Mouse (Mus musculus): Measurements from ENCODE around the gene H1foo. TPM values are rescaled to one million over a fixed set of nuclear protein-coding genes. Genes with fewer than 3 reads are reported as not detected.

H1foo gene
- polyA plus RNA-seq, 1 experiment from 2014 or later, result not detected

DNA sequence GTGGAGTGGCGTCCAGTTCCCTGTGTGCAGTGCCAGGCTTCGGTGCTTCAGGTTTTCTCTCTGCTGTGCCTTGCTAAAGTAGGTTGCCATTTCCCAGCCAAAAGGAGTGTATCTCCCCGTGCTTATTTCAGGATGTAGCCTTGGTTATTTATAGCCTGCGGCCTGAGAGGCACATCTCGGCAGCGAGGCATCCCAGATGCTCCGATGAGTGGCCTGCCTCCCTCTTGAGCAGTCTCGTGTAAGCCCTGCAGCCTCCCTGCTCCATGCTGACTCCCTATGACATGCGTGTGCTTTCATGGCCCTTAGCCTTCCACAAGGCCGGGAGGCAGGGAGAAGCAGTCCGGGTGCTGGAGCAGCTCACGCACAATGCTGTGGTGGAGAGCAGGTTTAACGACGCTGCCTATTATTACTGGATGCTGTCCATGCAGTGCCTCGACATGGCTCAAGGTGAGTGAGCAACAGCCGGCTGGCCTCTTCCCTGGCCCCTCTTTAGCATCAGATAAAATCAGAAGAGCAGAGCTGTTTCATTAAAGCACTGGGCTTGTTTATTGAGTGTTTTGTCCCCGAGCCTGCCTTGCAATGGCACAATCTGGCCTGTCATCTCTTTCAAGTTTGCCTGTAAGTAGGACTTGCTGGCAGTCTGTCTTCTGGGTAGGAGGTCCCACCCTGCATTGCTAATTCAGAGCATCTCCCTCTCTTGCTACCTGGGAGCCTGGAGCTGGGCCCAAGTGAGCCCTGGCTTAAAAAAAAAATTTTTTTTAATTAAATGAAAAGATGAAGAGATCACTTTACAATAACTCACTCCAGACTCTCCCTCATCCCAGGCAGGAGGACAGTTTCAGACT lies 28.9 kb upstream of the H1foo start:
- ATAC-seq (replicated peaks; ENCODE audit: insufficient number of reproducible peaks, low FRiP score, low TSS enrichment, low read depth), result no peak
- no peak for DNase-seq (ENCODE audit: low spot score)
- no peaks in the 10 kb centered on the region for H3K4me1 ChIP-seq (ENCODE audit: control insufficient read depth, insufficient read depth, low read length)
- no peaks in the 10 kb centered on the region for H3K27me3 ChIP-seq (ENCODE audit: control insufficient read depth, insufficient read depth, low read length)
- no peak overlapping the region for H3K4me3 ChIP-seq (ENCODE audit: low read depth, low read length)
- H3K4me2 ChIP-seq (ENCODE audit: low read depth, low read length), result no peak overlapping the region
- H3K27ac ChIP-seq (replicated peaks; ENCODE audit: low read depth, low read length), result no peak overlapping the region
- no peaks in the 10 kb centered on the region for H3K36me3 ChIP-seq (replicated peaks; ENCODE audit: control insufficient read depth, insufficient read depth, low read depth, low read length)
- 78% methylated on average over 17 of the region's 17 CpGs for WGBS
- no peaks in the 10 kb centered on the region for H3K9me3 ChIP-seq (replicated peaks; ENCODE audit: control insufficient read depth, low read length)
- no peak overlapping the region for H3K9ac ChIP-seq (replicated peaks; ENCODE audit: low read length)

DNA sequence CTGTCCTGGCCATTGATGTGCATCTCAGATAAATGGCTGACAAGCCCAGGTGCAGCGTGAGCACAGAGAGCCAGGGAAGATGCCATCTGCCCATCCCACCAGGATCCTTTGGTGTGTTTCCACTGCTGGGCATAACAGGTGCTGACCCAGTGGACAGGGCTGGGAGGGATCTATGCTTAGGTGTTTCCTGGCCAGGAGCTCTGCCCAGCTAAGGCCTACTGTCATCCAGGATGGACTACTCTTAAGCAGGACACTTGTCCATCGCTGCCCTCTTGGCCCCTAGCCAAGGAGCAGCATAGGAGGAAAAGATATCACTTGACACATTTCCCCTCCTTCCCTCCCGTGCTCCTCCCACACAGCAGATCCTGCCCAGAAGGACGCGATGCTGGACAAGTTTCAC lies 28.1 kb upstream of the H1foo start:
- no peak overlapping the region for H3K4me2 ChIP-seq (ENCODE audit: low read depth, low read length)
- no peak overlapping the region for H3K4me3 ChIP-seq (ENCODE audit: low read depth, low read length)
- no peaks in the 10 kb centered on the region for H3K36me3 ChIP-seq (replicated peaks; ENCODE audit: control insufficient read depth, insufficient read depth, low read depth, low read length)
- H3K27me3 ChIP-seq (ENCODE audit: control insufficient read depth, insufficient read depth, low read length), result no peaks in the 10 kb centered on the region
- no peak overlapping the region for H3K9ac ChIP-seq (replicated peaks; ENCODE audit: low read length)
- ATAC-seq (replicated peaks; ENCODE audit: insufficient number of reproducible peaks, low FRiP score, low TSS enrichment, low read depth) (no peak), DNase-seq (ENCODE audit: low spot score) (no peak)
- H3K4me1 ChIP-seq (ENCODE audit: control insufficient read depth, insufficient read depth, low read length), result no peaks in the 10 kb centered on the region
- H3K9me3 ChIP-seq (replicated peaks; ENCODE audit: control insufficient read depth, low read length), result no peaks in the 10 kb centered on the region
- H3K27ac ChIP-seq (replicated peaks; ENCODE audit: low read depth, low read length), result no peak overlapping the region
- WGBS, result 94% methylated on average over 5 of the region's 5 CpGs

DNA sequence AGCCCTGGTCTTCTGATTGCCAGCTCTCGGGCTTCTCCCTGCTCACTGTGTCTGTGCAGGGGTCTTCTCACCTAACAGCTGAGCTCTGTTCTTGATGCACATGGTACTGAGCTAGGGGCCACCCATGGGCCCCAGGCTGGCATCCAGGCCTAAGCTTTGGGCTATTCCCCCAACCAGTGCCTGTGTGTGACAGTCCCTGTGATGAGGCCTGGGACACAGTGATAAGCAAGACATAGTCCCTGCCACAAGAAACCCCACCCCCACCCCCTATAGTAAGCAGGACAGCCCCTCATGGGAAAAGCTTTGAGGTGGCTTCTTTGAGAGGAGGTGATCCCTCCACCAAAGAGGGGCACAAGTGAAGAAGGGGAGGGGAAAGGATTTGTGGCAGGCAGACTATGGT lies 26.1 kb upstream of the H1foo start:
- no peak overlapping the region for H3K27ac ChIP-seq (replicated peaks; ENCODE audit: low read depth, low read length)
- no peak; the same call in 1 of the 2 replicates for ATAC-seq (replicated peaks; ENCODE audit: insufficient number of reproducible peaks, low FRiP score, low TSS enrichment, low read depth)
- H3K4me1 ChIP-seq (ENCODE audit: control insufficient read depth, insufficient read depth, low read length), result no peaks in the 10 kb centered on the region
- no peak overlapping the region for H3K9ac ChIP-seq (replicated peaks; ENCODE audit: low read length)
- no peak overlapping the region for H3K4me3 ChIP-seq (ENCODE audit: low read depth, low read length)
- no peak for DNase-seq (ENCODE audit: low spot score)
- no peak overlapping the region for H3K4me2 ChIP-seq (ENCODE audit: low read depth, low read length)
- H3K36me3 ChIP-seq (replicated peaks; ENCODE audit: control insufficient read depth, insufficient read depth, low read depth, low read length), result no peaks in the 10 kb centered on the region
- 75% methylated on average over 1 of the region's 1 CpGs for WGBS
- H3K27me3 ChIP-seq (ENCODE audit: control insufficient read depth, insufficient read depth, low read length), result no peaks in the 10 kb centered on the region
- H3K9me3 ChIP-seq (replicated peaks; ENCODE audit: control insufficient read depth, low read length), result no peaks in the 10 kb centered on the region

DNA sequence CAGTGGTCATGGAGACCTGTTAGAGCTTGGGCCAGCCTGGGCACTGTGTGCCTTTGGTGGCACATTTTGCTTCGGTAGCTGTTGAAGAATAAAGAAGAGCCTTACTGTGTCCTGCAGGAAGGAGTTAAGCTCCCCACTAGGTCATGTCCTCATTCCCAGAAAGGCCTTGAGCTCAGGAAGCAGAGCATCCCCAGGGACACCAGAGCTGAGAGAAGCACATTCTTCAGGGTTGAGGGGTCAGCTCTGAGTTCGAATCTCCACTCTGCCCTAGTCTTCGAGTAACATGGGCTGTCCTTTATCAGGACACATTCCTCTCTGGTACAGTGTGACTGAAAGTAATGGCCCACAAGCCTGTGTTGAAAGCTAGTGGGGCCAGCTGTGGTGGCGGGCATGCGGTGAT lies 24.9 kb upstream of the H1foo start:
- H3K4me3 ChIP-seq (ENCODE audit: low read depth, low read length), result no peak overlapping the region
- H3K27ac ChIP-seq (replicated peaks; ENCODE audit: low read depth, low read length), result no peak overlapping the region
- no peaks in the 10 kb centered on the region for H3K27me3 ChIP-seq (ENCODE audit: control insufficient read depth, insufficient read depth, low read length)
- no peaks in the 10 kb centered on the region for H3K4me1 ChIP-seq (ENCODE audit: control insufficient read depth, insufficient read depth, low read length)
- ATAC-seq (replicated peaks; ENCODE audit: insufficient number of reproducible peaks, low FRiP score, low TSS enrichment, low read depth) (no peak), DNase-seq (ENCODE audit: low spot score) (no peak)
- WGBS, result 91% methylated on average over 5 of the region's 5 CpGs
- H3K9ac ChIP-seq (replicated peaks; ENCODE audit: low read length), result no peak overlapping the region
- H3K9me3 ChIP-seq (replicated peaks; ENCODE audit: control insufficient read depth, low read length), result no peaks in the 10 kb centered on the region
- no peak overlapping the region for H3K4me2 ChIP-seq (ENCODE audit: low read depth, low read length)
- H3K36me3 ChIP-seq (replicated peaks; ENCODE audit: control insufficient read depth, insufficient read depth, low read depth, low read length), result no peaks in the 10 kb centered on the region

DNA sequence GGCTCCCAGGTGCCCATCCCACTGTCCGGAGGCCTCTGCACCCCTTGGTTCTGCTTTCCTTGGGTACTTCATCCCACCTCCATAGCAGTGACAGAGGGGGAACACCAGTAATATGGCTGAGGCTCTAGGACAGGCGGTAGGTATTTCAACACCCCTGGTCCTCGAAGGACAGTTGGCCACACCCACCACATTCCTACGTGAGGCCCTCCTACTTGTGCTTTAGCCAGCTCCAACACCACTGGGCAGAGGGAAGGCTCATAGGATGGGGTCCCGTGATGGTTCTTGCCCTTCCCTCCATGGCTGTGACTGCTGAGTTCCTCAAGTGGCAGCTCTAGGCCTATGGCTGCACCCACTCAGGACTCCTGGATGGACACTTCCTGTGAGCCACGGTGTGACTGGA lies 19.9 kb upstream of the H1foo start:
- H3K27me3 ChIP-seq (ENCODE audit: control insufficient read depth, insufficient read depth, low read length), result no peaks in the 10 kb centered on the region
- no peaks in the 10 kb centered on the region for H3K36me3 ChIP-seq (replicated peaks; ENCODE audit: control insufficient read depth, insufficient read depth, low read depth, low read length)
- H3K9ac ChIP-seq (replicated peaks; ENCODE audit: low read length), result no peak overlapping the region
- no peak overlapping the region for H3K27ac ChIP-seq (replicated peaks; ENCODE audit: low read depth, low read length)
- no peaks in the 10 kb centered on the region for H3K4me1 ChIP-seq (ENCODE audit: control insufficient read depth, insufficient read depth, low read length)
- no peaks in the 10 kb centered on the region for H3K9me3 ChIP-seq (replicated peaks; ENCODE audit: control insufficient read depth, low read length)
- DNase-seq (ENCODE audit: low spot score) (no peak), ATAC-seq (replicated peaks; ENCODE audit: insufficient number of reproducible peaks, low FRiP score, low TSS enrichment, low read depth) (no peak)
- WGBS, result 42% methylated on average over 6 of the region's 6 CpGs
- no peak overlapping the region for H3K4me3 ChIP-seq (ENCODE audit: low read depth, low read length)
- H3K4me2 ChIP-seq (ENCODE audit: low read depth, low read length), result no peak overlapping the region

DNA sequence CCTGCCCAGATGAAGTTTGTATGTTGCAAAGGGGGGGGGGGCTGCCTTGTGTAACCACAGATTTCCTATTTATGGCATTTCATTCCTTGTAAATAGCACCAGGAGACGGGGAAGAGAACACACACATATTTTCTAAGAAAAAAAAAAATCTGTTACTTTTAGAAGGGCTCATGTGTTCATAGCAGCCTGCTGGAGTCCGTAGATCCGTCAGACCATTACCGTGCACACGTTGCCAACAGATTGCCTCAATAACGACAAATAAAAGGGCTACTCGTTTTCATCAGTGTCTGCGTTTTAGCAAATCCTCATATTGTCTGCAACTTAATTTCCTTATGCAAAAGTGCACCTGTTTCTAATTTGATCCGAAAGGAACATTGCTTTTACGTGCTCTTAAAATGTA lies 18.3 kb upstream of the H1foo start:
- no peak overlapping the region for H3K4me2 ChIP-seq (ENCODE audit: low read depth, low read length)
- H3K4me3 ChIP-seq (ENCODE audit: low read depth, low read length), result no peak overlapping the region
- H3K9me3 ChIP-seq (replicated peaks; ENCODE audit: control insufficient read depth, low read length), result no peaks in the 10 kb centered on the region
- H3K27me3 ChIP-seq (ENCODE audit: control insufficient read depth, insufficient read depth, low read length), result no peaks in the 10 kb centered on the region
- 63% methylated on average over 10 of the region's 10 CpGs for WGBS
- no peaks in the 10 kb centered on the region for H3K36me3 ChIP-seq (replicated peaks; ENCODE audit: control insufficient read depth, insufficient read depth, low read depth, low read length)
- ATAC-seq (replicated peaks; ENCODE audit: insufficient number of reproducible peaks, low FRiP score, low TSS enrichment, low read depth) (no peak), DNase-seq (ENCODE audit: low spot score) (no peak)
- H3K27ac ChIP-seq (replicated peaks; ENCODE audit: low read depth, low read length), result no peak overlapping the region
- no peak overlapping the region for H3K9ac ChIP-seq (replicated peaks; ENCODE audit: low read length)
- H3K4me1 ChIP-seq (ENCODE audit: control insufficient read depth, insufficient read depth, low read length), result no peaks in the 10 kb centered on the region

DNA sequence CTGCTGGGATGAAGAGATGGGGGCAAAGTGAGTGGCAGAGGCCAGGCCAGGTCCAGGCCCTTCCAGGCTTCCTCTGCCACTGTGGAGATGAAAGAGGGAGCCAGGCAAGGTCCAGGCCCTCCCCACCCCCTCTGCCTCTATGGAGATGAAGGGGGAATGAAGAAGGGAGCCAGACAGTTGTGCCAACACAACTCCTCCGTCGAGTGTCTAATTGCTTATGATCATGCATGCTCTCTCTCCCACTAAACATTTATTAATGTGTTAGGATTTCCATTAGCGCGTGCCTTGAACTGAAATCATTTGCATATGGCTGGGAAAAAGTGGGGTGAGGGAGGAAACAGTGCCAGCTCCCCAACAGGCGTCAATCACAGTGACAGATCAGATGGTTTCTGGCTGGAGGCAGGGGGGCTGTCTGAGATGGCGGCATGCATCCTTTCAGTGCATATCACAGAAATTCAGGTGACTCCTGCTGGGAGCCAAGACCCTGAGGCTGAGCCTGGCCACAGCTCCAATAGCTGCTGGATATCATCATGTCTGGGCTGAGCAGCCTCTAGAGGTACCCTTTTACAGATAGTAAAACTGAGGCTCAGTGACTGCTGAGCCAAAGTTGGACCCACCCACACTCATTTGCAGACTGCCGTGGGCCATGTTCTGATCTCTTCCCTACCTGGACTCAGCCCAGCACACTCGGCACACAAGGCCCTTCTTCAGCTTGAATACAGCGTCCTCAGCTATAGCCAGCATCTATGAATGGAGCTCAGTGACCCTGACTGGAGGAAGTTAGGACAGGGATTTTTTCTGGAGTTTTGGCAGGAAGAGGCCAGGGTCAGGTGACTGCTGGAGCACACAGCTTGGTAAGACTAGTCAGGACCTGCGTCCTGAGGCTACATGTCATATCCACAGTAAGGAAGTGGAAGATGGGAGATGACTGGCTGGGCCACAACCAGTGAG lies 17.2 kb upstream of the H1foo start:
- ATAC-seq (replicated peaks; ENCODE audit: insufficient number of reproducible peaks, low FRiP score, low TSS enrichment, low read depth) (no peak), DNase-seq (ENCODE audit: low spot score) (no peak)
- Histone ChIP-seq H3K4me1 (ENCODE audit: control insufficient read depth, insufficient read depth, low read length) (no peaks in the 10 kb centered on the region), H3K9me3 (replicated peaks; ENCODE audit: control insufficient read depth, low read length) (no peaks in the 10 kb centered on the region), H3K4me2 (ENCODE audit: low read depth, low read length) (no peak overlapping the region), H3K27me3 (ENCODE audit: control insufficient read depth, insufficient read depth, low read length) (no peaks in the 10 kb centered on the region), H3K27ac (replicated peaks; ENCODE audit: low read depth, low read length) (no peak overlapping the region), H3K9ac (replicated peaks; ENCODE audit: low read length) (no peak overlapping the region), H3K4me3 (ENCODE audit: low read depth, low read length) (no peak overlapping the region), H3K36me3 (replicated peaks; ENCODE audit: control insufficient read depth, insufficient read depth, low read depth, low read length) (no peaks in the 10 kb centered on the region)
- 80% methylated on average over 10 of the region's 10 CpGs for WGBS

DNA sequence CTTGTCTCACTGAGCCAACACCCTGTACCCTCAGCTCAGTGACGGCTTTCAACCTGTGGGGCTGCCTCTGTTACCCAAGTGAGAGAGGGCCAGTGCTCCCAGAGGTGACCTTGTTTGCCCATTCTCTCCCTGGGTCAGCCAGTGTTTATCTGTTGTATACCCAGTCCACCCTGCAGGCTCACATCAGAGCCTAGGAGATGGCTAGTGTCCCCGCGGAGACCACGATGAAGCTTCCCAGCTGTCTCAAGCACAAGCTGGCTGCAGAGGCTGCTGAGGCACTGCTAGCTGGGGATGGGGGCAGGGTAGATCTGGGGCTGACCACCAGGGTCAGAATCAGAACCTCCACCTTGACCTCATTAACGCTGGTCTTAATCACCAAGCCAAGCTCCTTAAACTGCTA lies 14.7 kb upstream of the H1foo start:
- Histone ChIP-seq H3K9ac (replicated peaks; ENCODE audit: low read length) (no peak overlapping the region), H3K36me3 (replicated peaks; ENCODE audit: control insufficient read depth, insufficient read depth, low read depth, low read length) (no peaks in the 10 kb centered on the region), H3K27me3 (ENCODE audit: control insufficient read depth, insufficient read depth, low read length) (no peaks in the 10 kb centered on the region), H3K4me3 (ENCODE audit: low read depth, low read length) (no peak overlapping the region), H3K9me3 (replicated peaks; ENCODE audit: control insufficient read depth, low read length) (no peaks in the 10 kb centered on the region), H3K4me1 (ENCODE audit: control insufficient read depth, insufficient read depth, low read length) (no peaks in the 10 kb centered on the region), H3K4me2 (ENCODE audit: low read depth, low read length) (no peak overlapping the region), H3K27ac (replicated peaks; ENCODE audit: low read depth, low read length) (no peak overlapping the region)
- WGBS, result 52% methylated on average over 5 of the region's 5 CpGs
- DNase-seq (ENCODE audit: low spot score), result no peak
- ATAC-seq (replicated peaks; ENCODE audit: insufficient number of reproducible peaks, low FRiP score, low TSS enrichment, low read depth), result no peak
